Mouse (Mus musculus) ES-Bruce4 (cell line): ENCODE measurements around the gene Capzb.

Experiments used
- CTCF ChIP-seq: IDR thresholded peaks from one replicate; pipeline ENCODE4 v1.8.1; 2011; ENCODE audit warnings: low read depth, low read length
- POLR2A ChIP-seq: IDR thresholded peaks from one replicate; pipeline ENCODE4 v1.8.1; 2011; ENCODE audit warnings: low read length; ENCODE audit not compliant: insufficient read depth

GRCm38 (mm10) chr4:139259302-139259871 is 66.7 kb downstream of the Capzb start:
- TF ChIP-seq POLR2A (no peak), CTCF (no peak)
